Mouse (Mus musculus) lung, embryonic 16.5 days (tissue): ENCODE data around the gene Galnt3. TPM values are rescaled to one million over a fixed set of nuclear protein-coding genes. Genes with fewer than 3 reads are reported as not detected.

Experiments
- ATAC-seq: fragments of 200-750 bp; cut with Nextera tagmentation; 2 replicates; pipeline ENCODE4 v1.8.0; 2017; ENCODE audit warnings: low read depth, mild to moderate bottlenecking, moderate library complexity
- H3K27ac ChIP-seq: fragments of 300-500 bp; sonication (generic); 2 replicates; pipeline ENCODE4 v1.5.1; 2014; ENCODE audit warnings: mild to moderate bottlenecking, control low read depth, low read length
- H3K27me3 ChIP-seq: fragments of 300-500 bp; sonication (generic); 2 replicates; pipeline ENCODE4 v1.6.1; 2014; ENCODE audit warnings: low read depth, low read length, mixed read lengths; ENCODE audit not compliant: control insufficient read depth, insufficient read depth
- H3K36me3 ChIP-seq: fragments of 300-500 bp; sonication (generic); 2 replicates; pipeline ENCODE4 v1.6.1; 2014; ENCODE audit warnings: low read length; ENCODE audit not compliant: control insufficient read depth, insufficient read depth
- H3K4me1 ChIP-seq: fragments of 300-500 bp; sonication (generic); replicated peaks from 2 replicates; pipeline ENCODE4 v1.6.1; 2014; ENCODE audit warnings: low read length, mixed read lengths; ENCODE audit not compliant: control insufficient read depth, insufficient read depth
- H3K4me2 ChIP-seq: fragments of 300-500 bp; sonication (generic); 2 replicates; pipeline ENCODE4 v1.6.1; 2014; ENCODE audit warnings: low read depth, low read length, control low read depth
- H3K4me3 ChIP-seq: fragments of 300-500 bp; sonication (generic); 2 replicates; pipeline ENCODE4 v1.5.1; 2014; ENCODE audit warnings: mild to moderate bottlenecking, low read length, control low read depth
- H3K9ac ChIP-seq: fragments of 300-500 bp; sonication (generic); 2 replicates; pipeline ENCODE4 v1.6.1; 2014; ENCODE audit warnings: low read length, control low read depth
- H3K9me3 ChIP-seq: fragments of 300-500 bp; sonication (generic); 2 replicates; pipeline ENCODE4 v1.6.1; 2016; ENCODE audit warnings: low read length; ENCODE audit not compliant: control insufficient read depth
- WGBS: fragments of 180-500 bp; shearing (Covaris S2); extraction: QIAGEN DNeasy Blood & Tissue Kit; methylation state at CpG from one replicate; pipeline ENCODE4 v1.1.7; 2014; 5-methylcytosine and 5-hydroxymethylcytosine counted together
- polyA plus RNA-seq: library from polyadenylated mRNA; unstranded; fragments of >200 nt; fragmentation: Nextera tagmentation; extraction: Ambion mirVana; gene quantifications from 2 replicates; pipeline ENCODE4 v1.2.1, GENCODE M21; 2015

Galnt3 gene
- polyA plus RNA-seq, 1 experiment from 2014 or later = 15.7 TPM

DNA sequence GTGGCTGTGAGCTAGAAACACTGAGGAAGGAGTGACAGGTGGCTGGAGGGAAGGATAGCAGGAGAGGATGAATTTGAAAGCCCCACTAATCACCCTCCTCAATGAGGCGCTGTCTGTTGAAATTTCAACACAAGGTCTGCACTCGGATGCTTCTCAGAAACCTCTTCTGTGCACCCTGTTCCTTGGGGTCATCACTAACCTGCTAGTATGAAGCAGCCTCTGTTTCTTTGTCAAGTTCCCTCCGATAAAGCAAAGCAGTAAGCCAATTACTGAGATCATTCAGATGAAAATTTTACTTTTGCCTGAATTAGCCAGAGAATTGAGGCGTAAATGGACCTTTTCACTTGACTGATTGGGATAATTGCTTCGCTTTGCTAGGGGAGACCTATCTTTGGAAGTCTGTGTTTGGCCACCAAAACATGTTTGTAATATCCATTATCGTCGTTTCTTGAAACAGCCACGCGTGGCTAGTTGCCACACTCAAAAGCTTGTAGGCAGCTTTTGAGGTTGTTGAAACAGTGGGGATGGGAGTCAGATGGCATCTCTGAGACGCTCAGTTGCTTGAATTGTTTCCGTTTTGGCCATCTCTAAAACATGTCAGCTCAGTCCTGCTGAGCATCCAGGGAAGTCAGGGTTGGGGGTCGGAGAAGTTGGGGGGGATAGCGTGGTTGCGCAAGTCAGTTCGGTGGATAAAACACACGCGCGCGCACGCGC, 83.4 kb downstream of the Galnt3 start:
- WGBS = 91% methylated on average over 21 of the region's 21 CpGs
- Histone ChIP-seq H3K36me3 (no peaks in the 10 kb centered on the region), H3K4me1 (no peaks in the 10 kb centered on the region), H3K9me3 (no peaks in the 10 kb centered on the region), H3K27me3 (no peaks in the 10 kb centered on the region), H3K27ac (no peak overlapping the region), H3K4me2 (no peak overlapping the region), H3K9ac (no peak overlapping the region), H3K4me3 (no peak overlapping the region)
- ATAC-seq = no peak

DNA sequence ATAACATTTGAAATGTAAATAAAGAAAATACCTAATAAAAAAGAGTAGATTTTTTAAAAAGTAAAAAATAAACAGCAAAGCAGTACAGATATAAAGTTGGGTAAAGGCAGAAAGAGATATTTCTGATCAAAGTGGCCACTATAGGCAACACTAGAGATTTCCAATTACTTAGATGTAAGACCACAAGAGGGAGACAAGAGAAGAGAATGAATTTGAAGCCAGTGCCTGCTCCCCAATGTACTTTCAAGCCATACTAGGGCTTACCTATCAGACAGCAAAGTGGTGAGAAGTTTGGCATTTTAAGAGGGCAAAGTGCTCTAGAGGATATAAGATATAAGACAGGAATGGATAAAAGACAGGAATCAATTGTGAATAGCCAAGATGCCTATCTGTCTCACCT, 84.2 kb downstream of the Galnt3 start:
- Histone ChIP-seq H3K4me1 (no peaks in the 10 kb centered on the region), H3K4me3 (no peak overlapping the region), H3K27me3 (no peaks in the 10 kb centered on the region), H3K4me2 (no peak overlapping the region), H3K36me3 (no peaks in the 10 kb centered on the region), H3K9ac (no peak overlapping the region), H3K27ac (no peak overlapping the region), H3K9me3 (no peaks in the 10 kb centered on the region)
- no peak for ATAC-seq

GRCm38 (mm10) chr2:66034907-66035679, 89.7 kb downstream of the Galnt3 start:
- no peak overlapping the region for H3K27ac ChIP-seq
- H3K4me3 ChIP-seq = no peak overlapping the region
- no peaks in the 10 kb centered on the region for H3K4me1 ChIP-seq
- no peak overlapping the region for H3K4me2 ChIP-seq
- H3K27me3 ChIP-seq = no peaks in the 10 kb centered on the region
- WGBS = 53% methylated on average over 9 of the region's 9 CpGs
- ATAC-seq = peak; percentile 62; the same call in 1 of the 2 replicates
- H3K36me3 ChIP-seq = no peaks in the 10 kb centered on the region
- no peaks in the 10 kb centered on the region for H3K9me3 ChIP-seq
- H3K9ac ChIP-seq = no peak overlapping the region

Other genes starting within 250 kb of the Galnt3 start
- gene Ttc21b, start 131.6 kb upstream of the Galnt3 start, polyA plus RNA-seq = 11.5 and 12.5 TPM in 2 replicates